Mouse (Mus musculus) c-Kit-positive CD71-negative TER-119-negative erythroid progenitor cells, embryonic 14.5 days (primary cell): ENCODE measurements around the gene Ndst4.

Source experiments
- DNase-seq: peaks from one replicate; pipeline ENCODE4 v3.0.0-alpha.2; 2013; ENCODE audit warnings: low read depth

The Ndst4 gene

GRCm38 (mm10) chr3:125403601-125404396 lies at the start of gene Ndst4:
TSS of gene Ndst4 (plus strand) at chr3:125404076.
- no peak for DNase-seq

DNA sequence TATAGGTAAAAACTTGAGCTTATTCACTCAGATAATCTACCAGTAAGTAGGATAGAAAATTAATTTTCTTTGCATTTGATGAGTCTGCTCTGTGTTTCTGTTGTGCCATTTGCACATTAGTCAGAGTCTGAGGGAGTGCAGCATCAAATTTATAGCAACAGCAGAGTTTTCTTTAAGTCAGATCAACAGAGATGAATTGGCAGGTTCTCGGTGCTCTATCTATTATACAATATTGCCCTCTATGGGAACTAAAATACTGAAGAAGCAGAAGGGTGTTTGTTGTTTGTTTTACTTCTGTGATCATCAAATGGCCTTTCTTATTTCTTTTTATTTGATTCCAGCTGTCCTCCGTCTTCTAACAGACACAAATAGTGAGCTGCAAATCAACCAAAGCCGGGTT lies 6.4 kb upstream of the Ndst4 start:
- DNase-seq, result no peak

- DNase-seq, result no peak
Observed at GRCm38 (mm10) chr3:125406456-125406855, 2.6 kb downstream of the Ndst4 start.

DNA sequence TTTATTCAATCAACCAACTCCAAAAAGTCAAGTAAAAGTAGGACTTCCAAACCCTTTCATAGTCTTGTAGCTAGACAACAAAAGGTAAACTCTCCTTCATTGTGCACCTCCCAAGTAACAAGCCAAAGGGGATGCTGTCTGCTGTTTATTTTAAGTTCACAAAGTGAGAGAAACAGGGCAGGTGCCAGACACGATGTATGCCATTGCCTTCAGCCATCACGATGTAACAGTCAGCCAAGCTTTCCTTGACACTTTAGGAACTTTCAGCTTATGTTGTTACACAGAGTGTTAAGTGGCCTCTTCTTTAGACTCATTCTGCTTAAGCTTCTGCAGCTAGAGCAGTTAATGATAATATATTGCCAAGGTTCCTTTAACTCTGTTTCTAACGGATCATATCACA lies 3.1 kb downstream of the Ndst4 start:
- no peak for DNase-seq

GRCm38 (mm10) chr3:125466894-125467652 lies 63.2 kb downstream of the Ndst4 start:
- DNase-seq, result no peak

DNA sequence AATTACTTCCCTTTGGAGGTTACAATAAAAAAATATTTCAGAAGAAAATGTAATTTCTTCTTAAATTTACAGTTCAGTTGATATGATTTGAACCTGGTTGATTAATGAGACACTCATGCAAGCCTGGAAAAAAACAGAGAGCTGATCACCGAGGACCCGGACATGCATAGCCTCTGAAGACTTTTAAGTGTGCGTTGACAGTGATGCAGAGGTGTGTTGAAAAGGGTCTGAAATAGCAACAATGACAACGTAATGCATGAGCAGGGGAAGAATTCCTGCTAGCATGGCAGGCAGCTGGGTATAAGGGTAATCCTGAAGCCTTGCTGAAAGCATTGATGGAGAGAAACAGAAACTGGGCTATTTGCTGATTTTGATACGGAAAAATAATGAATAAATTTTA lies 106.2 kb downstream of the Ndst4 start:
- DNase-seq, result no peak

- DNase-seq, result no peak
Observed at GRCm38 (mm10) chr3:125533371-125533770, 129.5 kb downstream of the Ndst4 start.

DNA sequence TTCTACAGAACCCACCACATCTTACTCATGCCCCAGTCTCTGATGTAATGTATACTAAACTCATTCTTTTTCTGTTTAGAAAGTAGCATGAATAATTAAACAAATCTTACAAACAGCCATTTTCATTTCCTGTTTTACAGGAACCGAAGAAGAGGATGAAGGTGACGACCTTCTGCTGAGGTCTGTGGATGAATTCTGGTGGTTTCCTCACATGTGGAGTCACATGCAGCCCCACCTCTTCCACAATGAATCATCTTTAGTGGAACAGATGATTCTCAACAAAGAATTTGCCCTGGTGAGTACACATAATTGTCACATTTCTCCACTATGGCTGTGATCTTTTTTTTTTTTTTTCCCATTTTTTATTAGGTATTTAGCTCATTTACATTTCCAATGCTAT lies 166.7 kb downstream of the Ndst4 start:
- DNase-seq, result no peak

DNA sequence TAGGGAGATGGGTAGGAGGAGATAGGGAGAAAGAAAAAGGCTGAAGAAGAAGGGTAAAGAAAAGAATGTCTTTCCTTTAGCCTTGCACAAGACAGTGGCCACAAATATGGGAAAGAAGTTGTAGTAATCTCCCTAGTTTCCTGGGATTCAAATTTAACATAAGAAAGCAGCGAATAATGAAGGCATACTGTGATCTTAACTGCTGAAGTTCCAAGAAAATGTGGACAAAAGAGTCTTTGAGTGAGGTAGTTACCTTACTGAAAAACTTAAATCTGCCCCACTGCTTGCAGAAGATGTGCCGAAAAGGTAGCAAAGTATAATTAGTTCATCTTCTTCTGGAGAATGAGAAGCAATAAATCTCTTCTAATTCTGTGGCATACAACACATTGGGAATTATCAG lies 228.4 kb downstream of the Ndst4 start:
- no peak for DNase-seq

DNA sequence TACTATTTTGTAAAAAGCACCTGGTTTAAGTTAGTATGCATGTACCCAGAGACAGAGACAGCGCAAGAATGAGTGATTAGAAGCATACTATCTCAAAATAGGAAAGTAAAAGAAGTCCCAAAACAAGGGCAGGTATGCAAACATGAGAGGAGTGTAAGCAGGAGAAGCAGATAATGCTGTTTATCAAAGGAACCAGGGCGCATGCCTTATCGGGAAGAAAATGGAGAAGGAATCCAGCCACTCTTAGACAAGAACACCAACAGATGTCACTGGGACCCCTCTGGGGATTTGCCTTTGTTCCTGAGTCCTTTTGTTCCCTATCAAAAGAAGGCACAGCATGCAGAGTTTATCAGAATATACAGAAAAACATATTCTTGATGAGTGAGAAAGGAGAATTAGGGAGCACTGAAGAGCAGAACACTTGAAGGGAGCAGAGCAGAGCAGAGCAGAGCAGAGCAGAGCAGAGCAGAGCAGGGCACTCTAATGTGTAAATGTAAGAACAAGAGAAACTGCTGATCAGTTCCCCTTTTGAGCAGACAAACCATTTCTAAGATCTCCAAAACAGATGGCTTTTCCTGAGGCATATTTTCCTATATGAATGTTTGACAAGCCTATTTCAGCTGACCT lies 251.2 kb downstream of the Ndst4 start:
- DNase-seq, result no peak

DNA sequence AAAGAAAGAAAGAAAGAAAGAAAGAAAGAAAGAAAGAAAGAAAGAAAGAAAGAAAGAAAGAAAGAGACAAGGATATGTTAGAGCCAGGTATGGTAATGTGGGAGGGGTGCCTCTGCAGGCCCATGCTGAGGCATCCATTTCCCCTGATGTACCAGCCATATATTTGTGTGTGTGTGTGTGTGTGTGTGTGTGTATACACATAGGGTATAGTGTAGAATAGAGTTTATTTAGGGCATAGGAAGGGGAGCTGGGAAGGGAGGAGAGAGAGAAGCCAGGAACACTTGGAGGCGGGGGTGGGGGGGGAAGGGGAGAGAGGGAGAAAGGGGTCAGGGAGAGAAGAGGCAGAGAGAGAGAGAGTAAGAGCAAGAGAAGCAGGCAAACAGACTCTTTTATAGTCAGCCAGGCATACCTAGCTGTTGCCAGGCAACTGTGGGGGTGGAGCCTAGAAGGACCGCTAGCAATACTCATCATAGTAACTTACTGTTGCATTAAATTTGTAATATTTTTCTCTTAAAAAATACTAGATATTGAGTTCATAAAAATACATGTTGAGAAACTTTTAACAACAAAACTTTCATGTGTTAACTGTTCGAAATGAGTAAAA lies 256.3 kb downstream of the Ndst4 start:
- DNase-seq, result no peak

GRCm38 (mm10) chr3:125660884-125661532 lies 257.1 kb downstream of the Ndst4 start:
- no peak for DNase-seq

- no peak for DNase-seq
Observed at GRCm38 (mm10) chr3:125673997-125674794, 270.3 kb downstream of the Ndst4 start.

GRCm38 (mm10) chr3:125675211-125675896 lies 271.5 kb downstream of the Ndst4 start:
- no peak for DNase-seq

GRCm38 (mm10) chr3:125678924-125679323 lies 275.0 kb downstream of the Ndst4 start:
- DNase-seq, result no peak

- DNase-seq, result no peak
Observed at GRCm38 (mm10) chr3:125683460-125684230, 279.8 kb downstream of the Ndst4 start.

GRCm38 (mm10) chr3:125684583-125684982 lies 280.7 kb downstream of the Ndst4 start:
- DNase-seq, result no peak

- no peak for DNase-seq
Observed at GRCm38 (mm10) chr3:125687601-125688000, 283.7 kb downstream of the Ndst4 start.

DNA sequence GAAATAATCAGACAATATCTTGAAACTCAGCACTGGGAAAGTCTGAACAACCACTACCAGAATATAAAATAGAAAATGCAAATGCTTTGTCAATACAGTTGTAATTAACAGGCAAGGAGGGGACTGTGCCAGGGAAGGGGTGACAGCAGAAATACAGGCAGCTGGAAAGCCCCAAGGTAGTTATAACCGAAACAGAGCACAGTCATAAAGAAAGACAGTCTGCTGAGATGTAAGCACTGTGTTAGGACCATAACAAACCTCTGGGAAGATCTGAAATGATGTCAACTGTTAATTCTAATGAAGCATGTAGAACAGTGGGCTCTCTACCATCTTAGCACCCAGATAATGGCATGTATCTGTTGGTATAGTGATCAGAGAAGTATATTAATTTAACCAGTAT lies 287.1 kb downstream of the Ndst4 start:
- DNase-seq, result no peak

DNA sequence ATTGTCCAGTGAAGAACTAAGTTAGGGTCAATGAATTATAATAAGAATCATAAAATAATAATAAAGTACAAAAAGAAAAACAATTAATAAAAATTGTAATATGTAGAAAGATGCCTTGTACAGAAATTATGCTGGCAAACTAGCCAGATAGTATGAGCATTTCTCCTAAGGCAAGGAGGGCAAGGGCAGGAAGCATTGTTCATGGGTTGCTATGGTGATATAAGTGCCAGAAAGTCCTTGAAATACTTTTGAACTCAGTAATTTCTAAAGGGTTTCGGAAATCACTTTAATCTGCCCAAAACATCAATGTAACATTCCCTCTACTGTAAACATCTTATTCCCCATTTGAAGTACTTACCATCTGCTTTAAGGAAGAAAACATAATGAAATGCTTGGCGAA lies 319.1 kb downstream of the Ndst4 start:
- no peak for DNase-seq
